Mouse (Mus musculus) erythroblast, embryonic 14.5 days (primary cell): ENCODE measurements around the gene Mlec. TPM values are rescaled to one million over a fixed set of nuclear protein-coding genes. Genes with fewer than 3 reads are reported as not detected.

Experiments
- H3K27me3 ChIP-seq: 2 replicates; pipeline ENCODE4 v1.6.1; 2012; ENCODE audit warnings: inconsistent platforms; ENCODE audit not compliant: control insufficient read depth
- H3K36me3 ChIP-seq: 2 replicates; pipeline ENCODE4 v1.6.1; 2012; ENCODE audit warnings: mild to moderate bottlenecking, inconsistent platforms; ENCODE audit not compliant: control insufficient read depth
- H3K4me1 ChIP-seq: 2 replicates; pipeline ENCODE4 v1.6.1; 2012; ENCODE audit warnings: inconsistent platforms; ENCODE audit not compliant: control insufficient read depth
- H3K4me3 ChIP-seq: replicated peaks from 2 replicates; pipeline ENCODE3; 2012; ENCODE audit warnings: moderate library complexity, mild to moderate bottlenecking, inconsistent platforms
- H3K9me3 ChIP-seq: 2 replicates; pipeline ENCODE4 v1.6.1; 2012; ENCODE audit warnings: low read length, inconsistent platforms, mixed read lengths; ENCODE audit not compliant: control insufficient read depth
- GATA1 ChIP-seq: IDR thresholded peaks from 2 replicates; pipeline ENCODE4 v1.6.1; 2012; ENCODE audit warnings: low read length, inconsistent platforms, mixed read lengths
- TAL1 ChIP-seq: IDR thresholded peaks from 3 replicates; pipeline ENCODE4 v1.6.1; 2012; ENCODE audit warnings: low read length, inconsistent platforms, mixed read lengths
- polyA plus RNA-seq: library from polyadenylated mRNA; stranded (reverse); fragments of >175 nt; gene quantifications from 2 replicates; pipeline ENCODE4 v1.2.3, GENCODE M21; 2012

The Mlec gene
- polyA plus RNA-seq, 1 experiment, result 0.53 TPM

DNA sequence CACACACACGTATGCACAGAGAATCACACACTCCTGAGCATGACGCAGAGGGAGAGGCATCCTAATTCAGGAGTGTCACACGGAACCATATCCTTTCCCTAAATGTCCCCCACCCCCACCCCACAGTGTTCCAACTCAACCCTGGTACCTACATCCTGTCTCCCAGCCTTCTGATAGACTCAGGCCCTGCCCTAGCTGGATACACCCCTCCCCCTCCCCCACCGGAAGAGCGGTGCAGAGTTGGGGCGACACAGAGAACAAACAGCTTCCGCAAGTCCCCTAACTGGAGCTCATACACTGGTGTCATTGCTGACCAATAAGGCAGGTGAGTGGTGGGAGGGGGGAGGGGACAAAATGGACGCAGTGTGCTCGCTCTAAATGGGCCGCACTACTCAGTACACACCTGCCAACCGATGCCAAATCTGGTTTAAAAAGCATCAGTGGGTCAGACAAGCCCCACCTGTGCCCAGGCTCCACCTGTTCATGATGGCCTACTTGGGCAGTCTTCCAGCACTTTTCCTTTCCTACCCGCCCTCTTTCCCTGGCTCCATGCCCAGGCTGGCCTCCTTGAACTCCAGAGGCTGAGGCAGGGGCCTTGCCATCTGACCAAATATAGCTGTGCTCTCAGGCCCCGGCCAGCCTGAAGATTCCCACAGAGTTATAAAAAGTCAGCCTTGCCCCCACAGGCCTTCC, 23.4 kb upstream of the Mlec start:
- no peak for TF ChIP-seq GATA1
- TF ChIP-seq TAL1, result no peak
- Histone ChIP-seq H3K9me3 (no peaks in the 10 kb centered on the region), H3K4me3 (no peak overlapping the region), H3K36me3 (no peaks in the 10 kb centered on the region), H3K27me3 (peaks cover 32% of the 10 kb centered on the region), H3K4me1 (no peaks in the 10 kb centered on the region)

DNA sequence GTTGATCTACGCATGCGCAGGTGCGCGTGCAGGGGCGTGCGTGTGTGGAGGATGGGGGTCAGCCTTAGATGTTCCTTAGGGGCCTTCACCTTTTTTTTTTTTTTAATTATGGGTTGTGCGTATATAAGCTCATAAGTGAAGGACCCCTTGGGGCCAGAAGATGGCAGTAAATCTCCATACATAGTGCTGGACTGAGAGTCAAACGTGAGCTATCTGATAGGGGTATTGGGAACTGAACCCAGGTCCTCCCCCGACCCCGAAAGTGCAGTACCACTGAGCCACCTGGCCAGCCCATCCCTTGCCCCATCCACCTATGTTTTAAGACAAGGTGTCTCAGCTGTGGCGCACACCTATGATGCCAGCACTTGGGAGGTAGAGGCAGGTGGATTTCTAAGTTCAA, 21.6 kb upstream of the Mlec start:
- TF ChIP-seq GATA1 (no peak), TAL1 (no peak)
- H3K4me3 ChIP-seq, result no peak overlapping the region
- no peaks in the 10 kb centered on the region for H3K36me3 ChIP-seq
- H3K27me3 ChIP-seq, result peaks cover 16% of the 10 kb centered on the region
- H3K4me1 ChIP-seq, result no peaks in the 10 kb centered on the region
- H3K9me3 ChIP-seq, result no peaks in the 10 kb centered on the region

DNA sequence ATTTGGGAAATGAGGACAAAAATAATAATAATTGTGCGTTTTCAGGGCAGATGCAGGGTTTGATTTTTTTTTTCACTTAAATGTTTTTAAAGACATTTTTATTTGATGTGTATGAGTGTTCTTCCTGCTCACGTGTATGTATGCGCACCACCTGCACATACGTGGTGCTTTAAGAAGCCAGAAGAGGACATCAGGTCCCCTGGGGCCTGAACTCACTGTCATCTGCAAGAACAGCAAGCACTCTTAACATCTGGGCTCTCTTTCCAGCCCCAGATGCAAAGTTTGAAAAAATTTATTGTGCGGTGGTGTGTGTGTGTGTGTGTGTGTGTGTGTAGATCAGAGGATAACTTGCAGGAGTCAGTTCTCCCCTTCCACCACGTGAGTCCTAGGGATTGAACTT, 19.9 kb upstream of the Mlec start:
- no peaks in the 10 kb centered on the region for H3K36me3 ChIP-seq
- no peaks in the 10 kb centered on the region for H3K4me1 ChIP-seq
- H3K4me3 ChIP-seq, result no peak overlapping the region
- H3K9me3 ChIP-seq, result no peaks in the 10 kb centered on the region
- TF ChIP-seq GATA1 (no peak), TAL1 (no peak)
- H3K27me3 ChIP-seq, result peaks cover 6% of the 10 kb centered on the region

DNA sequence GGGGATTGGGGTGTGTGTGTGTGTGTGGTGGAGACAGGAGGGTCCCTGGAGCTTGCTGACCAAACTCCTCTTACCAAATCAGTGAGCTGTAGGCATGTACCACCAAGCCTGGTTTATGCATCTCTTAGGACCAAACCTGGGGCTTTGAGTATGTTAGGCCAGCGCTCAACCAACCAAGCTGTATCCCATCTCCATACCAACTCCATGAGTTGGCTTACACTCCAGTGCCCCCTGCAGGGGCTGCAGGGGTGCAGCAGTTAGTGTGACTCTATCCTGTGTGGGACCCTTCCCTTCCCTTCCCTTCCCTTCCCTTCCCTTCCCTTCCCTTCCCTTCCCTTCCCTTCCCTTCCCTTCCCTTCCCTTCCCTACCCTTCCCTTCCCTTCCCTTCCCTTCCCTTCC, 16.6 kb upstream of the Mlec start:
- Histone ChIP-seq H3K36me3 (no peaks in the 10 kb centered on the region), H3K4me1 (no peaks in the 10 kb centered on the region), H3K27me3 (no peaks in the 10 kb centered on the region), H3K9me3 (no peaks in the 10 kb centered on the region), H3K4me3 (no peak overlapping the region)
- TF ChIP-seq TAL1 (no peak), GATA1 (no peak)

DNA sequence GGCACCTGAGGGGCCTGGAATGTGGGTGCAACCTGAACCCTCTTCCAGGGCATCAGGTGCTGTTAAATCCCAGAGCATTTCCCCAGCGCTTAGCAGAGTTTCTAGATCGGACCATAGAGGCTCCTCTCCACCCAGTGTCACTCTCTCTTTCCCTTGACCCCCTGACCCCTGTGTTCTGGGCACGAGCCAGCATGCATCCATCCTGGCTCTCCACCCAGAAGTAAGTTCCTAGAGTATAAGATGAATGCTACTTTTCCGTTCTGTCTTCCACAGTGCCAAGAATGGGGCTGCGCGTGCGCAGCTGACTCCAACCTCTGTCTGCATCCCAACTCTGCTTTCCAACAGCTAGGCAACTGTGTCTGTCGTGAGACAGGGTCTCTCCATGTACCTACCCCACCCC, 12.2 kb upstream of the Mlec start:
- Histone ChIP-seq H3K36me3 (no peaks in the 10 kb centered on the region), H3K9me3 (peaks cover 2% of the 10 kb centered on the region; the same call in 1 of the 2 replicates), H3K4me3 (no peak overlapping the region), H3K27me3 (no peaks in the 10 kb centered on the region), H3K4me1 (peaks cover 17% of the 10 kb centered on the region)
- no peak for TF ChIP-seq GATA1
- TF ChIP-seq TAL1, result no peak

DNA sequence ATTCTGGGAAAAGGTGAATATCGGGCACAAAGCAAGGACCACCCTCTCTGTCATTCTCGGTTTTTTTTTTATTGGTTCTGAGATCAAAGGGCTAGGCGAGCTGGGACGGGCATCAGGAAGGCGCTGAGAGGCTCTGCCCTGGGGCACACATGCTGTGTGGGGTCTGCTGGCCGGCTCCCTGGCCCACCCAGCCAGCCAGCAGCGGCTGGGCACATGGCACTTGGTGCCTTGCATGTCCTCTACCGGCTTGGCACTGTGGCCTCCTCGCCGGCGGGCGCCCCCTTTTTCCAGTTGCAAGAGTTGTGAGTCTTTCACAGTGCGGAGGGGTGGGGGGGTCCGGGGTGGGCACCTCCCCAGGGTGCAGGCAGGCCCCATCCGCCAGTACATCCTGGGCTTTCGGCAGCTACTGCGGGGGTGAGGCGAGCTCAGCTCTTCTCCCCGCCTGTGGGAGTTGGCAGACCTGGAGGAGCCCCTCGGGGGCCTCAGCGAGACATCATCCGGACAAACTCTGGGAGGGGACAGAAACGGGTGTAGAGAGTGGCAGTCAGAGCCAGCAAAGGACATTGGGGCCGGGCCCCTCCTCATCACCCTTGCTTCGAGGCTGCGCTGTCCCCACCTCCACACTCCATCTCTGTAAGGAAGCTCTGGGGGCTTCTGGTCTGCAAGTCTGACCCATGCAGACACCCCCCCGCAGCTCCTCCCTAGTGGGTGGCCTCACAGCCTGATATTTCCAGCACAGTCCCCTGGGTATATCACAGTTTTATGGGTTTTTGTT, 10.8 kb upstream of the Mlec start:
- peaks cover 2% of the 10 kb centered on the region; the same call in 1 of the 2 replicates for H3K9me3 ChIP-seq
- no peak overlapping the region for H3K4me3 ChIP-seq
- H3K4me1 ChIP-seq, result peaks cover 17% of the 10 kb centered on the region
- no peaks in the 10 kb centered on the region for H3K27me3 ChIP-seq
- no peaks in the 10 kb centered on the region for H3K36me3 ChIP-seq
- TF ChIP-seq TAL1 (no peak), GATA1 (no peak)

DNA sequence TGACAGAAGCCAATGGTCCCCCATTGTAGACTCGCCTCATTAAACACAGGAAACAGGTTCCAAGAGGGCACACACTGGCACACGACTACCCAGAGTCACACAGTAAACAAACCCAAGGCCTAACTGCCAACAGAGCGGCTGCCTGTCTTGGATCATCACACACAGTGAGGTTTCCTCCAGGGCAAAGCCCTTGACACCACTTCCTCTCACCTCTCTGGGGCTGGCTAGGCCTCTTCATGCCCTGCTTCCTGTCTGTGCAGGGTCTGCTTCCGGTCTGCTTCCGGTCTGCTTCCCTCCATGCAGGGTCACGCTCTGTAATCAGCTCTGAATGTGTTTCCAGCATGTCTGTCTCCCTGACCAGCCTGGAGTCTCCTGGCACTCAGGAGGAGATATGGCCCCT, 9.4 kb upstream of the Mlec start:
- no peak for TF ChIP-seq GATA1
- no peak for TF ChIP-seq TAL1
- Histone ChIP-seq H3K4me3 (no peak overlapping the region), H3K9me3 (peaks cover 2% of the 10 kb centered on the region; the same call in 1 of the 2 replicates), H3K27me3 (no peaks in the 10 kb centered on the region), H3K4me1 (peaks cover 25% of the 10 kb centered on the region), H3K36me3 (no peaks in the 10 kb centered on the region)

DNA sequence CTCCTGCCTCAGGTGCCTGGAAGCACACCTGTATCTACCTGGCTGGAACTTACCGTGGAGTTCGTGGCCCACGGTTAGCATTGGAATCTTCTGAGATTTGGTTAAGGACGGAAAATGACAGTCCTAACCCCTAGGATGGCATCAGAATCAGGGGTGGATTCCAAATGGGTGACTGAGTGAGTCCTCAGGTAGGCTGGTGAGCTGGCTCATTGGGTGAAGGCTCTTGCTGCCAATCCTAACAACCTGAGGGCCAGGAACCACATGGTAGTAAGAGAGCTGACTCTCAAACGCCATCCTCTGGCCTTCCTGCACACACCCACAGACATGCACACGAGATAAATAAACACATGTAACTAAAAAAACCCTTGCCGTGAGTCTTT, 8.8 kb upstream of the Mlec start:
- no peak overlapping the region for H3K4me3 ChIP-seq
- peaks cover 29% of the 10 kb centered on the region for H3K4me1 ChIP-seq
- H3K36me3 ChIP-seq, result no peaks in the 10 kb centered on the region
- peaks cover 2% of the 10 kb centered on the region; the same call in 1 of the 2 replicates for H3K9me3 ChIP-seq
- TF ChIP-seq TAL1, result no peak
- no peak for TF ChIP-seq GATA1
- H3K27me3 ChIP-seq, result no peaks in the 10 kb centered on the region
